Mouse (Mus musculus) ES-E14 (cell line): ENCODE measurements around the gene Hist1h2bh. TPM values are rescaled to one million over a fixed set of nuclear protein-coding genes. Genes with fewer than 3 reads are reported as not detected.
"Not testable (repeated sequence)": the region's sequence is repeated elsewhere in the genome, so short reads cannot be mapped to it uniquely, and the experiment has no call there.

ENCODE experiments used
- DNase-seq: peaks from one replicate; pipeline ENCODE4 v3.0.0-alpha.2; 2013; ENCODE audit warnings: low read depth, low spot score
- H3K27ac ChIP-seq: 2 replicates; pipeline ENCODE4 v1.5.1; 2012; ENCODE audit warnings: low read depth, mild to moderate bottlenecking, low read length, moderate library complexity, mixed read lengths; ENCODE audit not compliant: poor library complexity, insufficient read depth, severe bottlenecking
- H3K36me3 ChIP-seq: 2 replicates; pipeline ENCODE4 v1.6.1; 2012; ENCODE audit warnings: mild to moderate bottlenecking, low read length, moderate library complexity, mixed read lengths; ENCODE audit not compliant: control insufficient read depth, poor library complexity, insufficient read depth, severe bottlenecking
- H3K4me1 ChIP-seq, 2 experiments: fragments of 150-350 bp in 1 of 2; sonication (generic) in 1 of 2; 2 replicates each; pipeline ENCODE4 v1.6.1; 2012; ENCODE audit warnings: low read length in 2 of 2, mild to moderate bottlenecking in 1 of 2, mixed read lengths in 1 of 2; ENCODE audit not compliant: control insufficient read depth in 2 of 2, insufficient read depth in 2 of 2, poor library complexity in 1 of 2
- H3K4me3 ChIP-seq, 2 experiments: fragments of 150-350 bp in 1 of 2; sonication (generic) in 1 of 2; 2 replicates each; pipeline ENCODE4 v1.5.1; 2012; ENCODE audit warnings: low read length in 2 of 2, low read depth in 1 of 2, mild to moderate bottlenecking in 1 of 2, mixed read lengths in 1 of 2; ENCODE audit not compliant: insufficient read depth in 1 of 2, poor library complexity in 1 of 2, severe bottlenecking in 1 of 2
- H3K9ac ChIP-seq: 2 replicates; pipeline ENCODE4 v1.6.1; 2012; ENCODE audit warnings: low read depth, mild to moderate bottlenecking, low read length, mixed read lengths; ENCODE audit not compliant: poor library complexity, insufficient read depth, severe bottlenecking
- H3K9me3 ChIP-seq: fragments of 150-350 bp; sonication (generic); 2 replicates; pipeline ENCODE4 v1.6.1; 2012; ENCODE audit warnings: low read depth, mild to moderate bottlenecking, low read length; ENCODE audit not compliant: control insufficient read depth, insufficient read depth
- CHD2 ChIP-seq: IDR thresholded peaks from 2 replicates; pipeline ENCODE4 v1.6.1; 2014; ENCODE audit warnings: mild to moderate bottlenecking, low read depth, low read length, inconsistent platforms
- HCFC1 ChIP-seq: IDR thresholded peaks from 2 replicates; pipeline ENCODE4 v1.6.1; 2012; ENCODE audit warnings: low read length, inconsistent platforms, borderline replicate concordance; ENCODE audit not compliant: insufficient read depth
- MAFK ChIP-seq: IDR thresholded peaks from 2 replicates; pipeline ENCODE4 v1.6.1; 2014; ENCODE audit warnings: mild to moderate bottlenecking, low read depth, low read length, inconsistent platforms; ENCODE audit not compliant: insufficient read depth
- ZC3H11A ChIP-seq: IDR thresholded peaks from 2 replicates; pipeline ENCODE4 v1.6.1; 2012; ENCODE audit warnings: low read depth, mild to moderate bottlenecking, inconsistent platforms, low read length, borderline replicate concordance
- ZNF384 ChIP-seq: IDR thresholded peaks from 2 replicates; pipeline ENCODE4 v1.6.1; 2012; ENCODE audit warnings: low read depth, low read length, inconsistent platforms
- in situ Hi-C, 2 experiments: fragments of 600-800 bp; cut with MboI; formaldehyde crosslinking; loops; one replicate each; pipeline ENCODE4 v1.15.1; 2025; ENCODE audit warnings: low sequenced_read_pairs in 2 of 2, inconsistent platforms in 1 of 2; ENCODE audit not compliant: unreplicated experiment in 2 of 2
- total RNA-seq: library from RNA; depleted of rRNA; stranded (reverse); fragments of 300-350 nt; gene quantifications from 2 replicates; pipeline ENCODE4 v1.2.3, GENCODE M21; 2012

The Hist1h2bh gene
- total RNA-seq, 1 experiment, result 146 TPM

- TF ChIP-seq HCFC1, result peak; percentile 41; the same call in 1 of the 2 replicates
- in situ Hi-C loops, result loop anchor here (25.0 kb wide), 2 partner anchors 1525 to 1825 kb away; partner anchors contain the start of genes Hist1h4j (in 2 of the 2), Hist1h2ag (in 1 of the 2), Hist1h2ah (in 1 of the 2) and Hist1h2bj (in 1 of the 2)
- H3K4me3 ChIP-seq, result peak within 1 kb of the TSS; percentile 65 to 68
Observed at GRCm38 (mm10) chr13:23561883-23562659, 18.9 kb upstream of the Hist1h2bh start, which contains the start of gene Hist1h3e. Gene Hist1h3e, minus strand, starts transcription at chr13:23562369.

GRCm38 (mm10) chr13:23561531-23561882, 18.3 kb upstream of the Hist1h2bh start:
- not testable (repeated sequence) for H3K4me1 ChIP-seq, DNase-seq, H3K36me3 ChIP-seq, H3K9me3 ChIP-seq
- peak overlapping the region; percentile 55 to 65 for H3K4me3 ChIP-seq
- peak overlapping the region; percentile 86; the same call in 1 of the 2 replicates for H3K27ac ChIP-seq
- H3K9ac ChIP-seq, result 0 out of 2 replicates have a peak overlapping the region, but pooled peaks have one; percentile 74
- in situ Hi-C loops, result loop anchor here (25.0 kb wide), 2 partner anchors 1524 to 1824 kb away; partner anchors contain the start of genes Hist1h4j (in 2 of the 2), Hist1h2ag (in 1 of the 2), Hist1h2ah (in 1 of the 2) and Hist1h2bj (in 1 of the 2)

More at GRCm38 (mm10) chr13:23561883-23562659, 18.9 kb upstream of the Hist1h2bh start, which contains the start of gene Hist1h3e:
- H3K9me3 ChIP-seq, H3K36me3 ChIP-seq, H3K4me1 ChIP-seq: not testable (repeated sequence)
- Histone ChIP-seq H3K27ac (peak within 1 kb of the TSS; percentile 93), H3K9ac (peak within 1 kb of the TSS; percentile 82)
- DNase-seq, result peak; percentile 93

GRCm38 (mm10) chr13:23560699-23561098, 17.5 kb upstream of the Hist1h2bh start:
- H3K27ac ChIP-seq, result peak overlapping the region; percentile 69; the same call in 1 of the 2 replicates
- DNase-seq, H3K4me3 ChIP-seq: not testable (repeated sequence)

GRCm38 (mm10) chr13:23556906-23557305, 13.7 kb upstream of the Hist1h2bh start:
- Histone ChIP-seq H3K4me1 (0 out of 4 replicates have a peak, but pooled peaks cover 0 to 2% of the 10 kb centered on the region in 2 experiments), H3K36me3 (no peaks in the 10 kb centered on the region), H3K4me3 (no peak overlapping the region), H3K9ac (peak overlapping the region; percentile 43; the same call in 1 of the 2 replicates), H3K27ac (peak overlapping the region; percentile 62; the same call in 1 of the 2 replicates), H3K9me3 (no peaks in the 10 kb centered on the region)
- DNase-seq, result no peak
- no peak for TF ChIP-seq ZC3H11A
- TF ChIP-seq HCFC1, result no peak
- TF ChIP-seq MAFK, result no peak
- no peak for TF ChIP-seq CHD2
- no peak for TF ChIP-seq ZNF384
- in situ Hi-C loops, result loop anchor here (10.0 to 25.0 kb wide), 3 partner anchors 188 to 1820 kb away; partner anchors contain the start of genes Hist1h4j (in 2 of the 2), Hist1h2ag (in 1 of the 2), Hist1h2ah (in 1 of the 2) and Hist1h2bb (in 1 of the 2)

More at GRCm38 (mm10) chr13:23560699-23561098, 17.5 kb upstream of the Hist1h2bh start:
- peak overlapping the region; percentile 48; the same call in 1 of the 2 replicates for H3K9ac ChIP-seq
- not testable (repeated sequence) for H3K9me3 ChIP-seq, H3K4me1 ChIP-seq, H3K36me3 ChIP-seq
- in situ Hi-C loops, result loop anchor here (25.0 kb wide), 2 partner anchors 1523 to 1823 kb away; partner anchors contain the start of genes Hist1h4j (in 2 of the 2), Hist1h2ag (in 1 of the 2), Hist1h2ah (in 1 of the 2) and Hist1h2bj (in 1 of the 2)
